Mouse (Mus musculus) gonadal fat pad, adult 2 months (tissue): ENCODE measurements at regions not wholly inside any gene's neighbourhood (a gene's known extent, or its start where the extent isn't known, plus 50 kb on each side); places are given as distances from the start of the nearest gene placed in this dataset.

Source experiments
- DNase-seq: peaks from one replicate; pipeline ENCODE4 v3.0.0-alpha.2; 2012; ENCODE audit warnings: low read depth

- DNase-seq: no peak
These were observed 264.8 kb upstream of the Sdk2 start for GRCm38 (mm10) chr11:114331579-114332150.

GRCm38 (mm10) chr11:114330316-114330715 lies 263.5 kb upstream of the Sdk2 start:
- DNase-seq: no peak

DNA sequence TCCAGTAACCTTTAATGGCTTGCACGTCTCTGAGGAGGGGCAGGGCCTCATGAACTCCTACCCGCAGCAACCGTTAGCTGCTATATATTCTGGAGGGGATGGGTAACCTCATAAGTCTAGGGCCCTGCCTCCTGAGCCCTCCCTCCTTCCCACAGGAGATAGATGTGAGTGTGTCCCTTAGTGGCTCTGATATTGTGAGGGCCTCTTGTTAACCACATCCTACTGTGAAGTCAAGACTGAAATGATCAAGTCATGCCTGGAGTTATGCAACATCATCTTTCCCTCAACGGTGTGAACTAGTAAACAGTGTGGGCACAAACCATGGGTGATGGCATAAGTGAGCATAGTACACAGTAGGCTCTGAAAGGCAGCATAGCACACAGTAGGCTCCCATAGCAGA lies 255.8 kb upstream of the Sdk2 start:
- no peak for DNase-seq

- DNase-seq: no peak
These were observed 255.1 kb upstream of the Sdk2 start for GRCm38 (mm10) chr11:114321974-114322373.

DNA sequence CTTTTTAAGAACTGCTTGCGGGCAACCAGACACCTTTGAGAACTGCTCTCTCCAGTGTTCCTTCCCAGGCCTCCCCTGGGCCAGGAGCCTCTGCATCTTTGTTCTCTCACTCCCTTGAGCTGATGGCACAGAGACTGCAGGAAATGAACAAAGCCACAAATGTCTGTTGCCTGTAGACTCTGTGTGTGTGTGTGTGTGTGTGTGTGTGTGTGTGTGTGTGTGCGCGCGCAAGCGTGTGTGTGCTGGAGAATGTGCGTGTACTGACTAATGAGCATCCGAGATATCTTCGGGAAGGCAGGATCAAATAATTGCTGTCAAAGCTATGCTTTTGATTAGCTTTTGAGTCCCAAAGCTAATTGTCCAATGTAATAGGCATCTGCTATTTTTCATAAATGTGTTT lies 254.7 kb upstream of the Sdk2 start:
- no peak for DNase-seq

GRCm38 (mm10) chr11:114315274-114315673 lies 248.4 kb upstream of the Sdk2 start:
- DNase-seq: no peak

- DNase-seq: no peak
These were observed 246.8 kb upstream of the Sdk2 start for GRCm38 (mm10) chr11:114313652-114314051.

DNA sequence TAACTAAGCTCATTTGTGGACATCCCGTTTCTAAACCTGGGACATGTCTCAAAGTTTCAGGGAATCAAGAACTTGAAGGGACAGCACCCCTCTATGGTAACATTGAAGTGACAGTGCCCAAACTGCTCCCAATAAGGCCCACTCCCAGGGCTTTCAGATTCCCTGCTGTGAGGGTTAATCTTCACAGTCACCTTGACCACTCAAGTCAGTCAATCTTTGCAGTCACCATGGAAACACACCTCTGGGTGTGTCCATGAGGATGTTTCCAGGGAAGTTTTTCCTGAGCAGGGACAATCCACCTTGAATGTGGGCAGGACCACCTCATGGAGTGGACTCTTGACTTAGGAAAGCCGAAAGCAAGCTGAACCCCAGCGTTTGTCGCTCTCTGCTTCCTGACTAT lies 244.8 kb upstream of the Sdk2 start:
- DNase-seq: no peak

DNA sequence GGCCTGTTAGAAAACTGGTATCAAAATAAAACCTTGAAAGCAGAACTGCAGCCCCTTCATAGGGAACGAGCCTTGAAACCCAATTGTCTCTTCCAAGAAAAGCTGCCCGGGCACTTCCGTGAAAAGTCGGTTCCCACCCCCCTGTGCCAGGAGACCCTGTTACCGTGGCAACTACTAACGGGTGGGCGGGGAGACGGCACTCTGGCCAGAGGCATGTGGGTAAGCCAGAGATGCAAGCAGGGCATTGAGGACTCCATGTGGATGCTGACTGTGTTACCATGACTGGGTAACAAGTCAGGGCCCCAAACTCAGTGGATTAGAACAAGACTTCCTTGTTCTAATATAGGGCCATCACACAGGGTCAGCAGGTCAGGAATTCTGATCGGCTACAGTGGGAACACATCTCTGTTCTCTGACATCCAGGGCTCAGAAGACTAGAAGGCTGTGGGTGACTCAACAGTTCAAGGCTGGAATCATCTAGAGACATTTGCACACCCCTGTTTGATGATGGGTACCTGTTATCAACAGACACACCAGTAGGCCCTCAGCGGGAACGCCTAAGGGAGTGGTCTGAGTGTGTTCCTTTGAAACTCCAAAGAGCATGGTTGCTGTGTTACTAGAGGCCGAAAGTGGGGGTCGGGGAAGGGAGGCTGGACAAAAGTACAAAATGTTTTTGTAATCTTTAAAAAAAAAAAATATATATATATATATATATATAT lies 236.9 kb upstream of the Sdk2 start:
- DNase-seq: no peak

GRCm38 (mm10) chr11:114300611-114301319 lies 233.9 kb upstream of the Sdk2 start:
- no peak for DNase-seq

DNA sequence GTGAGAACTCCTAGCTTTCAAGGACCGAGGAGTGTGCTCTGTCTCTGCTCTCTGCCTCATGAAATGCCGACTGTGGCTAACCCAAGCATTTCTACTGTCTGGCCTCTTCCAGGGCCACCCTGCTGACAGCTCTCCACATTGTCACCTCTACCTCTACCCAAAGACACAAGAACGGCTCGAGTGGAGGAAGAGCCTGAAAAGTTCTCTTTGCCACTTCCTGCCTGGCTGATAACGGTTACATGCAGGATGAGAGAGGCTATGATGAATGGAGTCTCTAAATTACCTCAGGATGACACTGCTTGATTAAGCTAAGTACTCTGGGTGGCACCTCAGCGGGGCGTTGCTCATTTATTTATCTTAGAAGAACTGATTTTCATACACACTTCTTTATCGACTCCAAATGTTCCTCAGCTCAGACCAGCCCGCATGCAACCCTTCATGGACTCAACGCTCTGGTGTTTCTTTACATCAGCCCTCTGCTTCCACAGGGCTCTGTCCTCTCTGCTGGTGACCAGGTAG lies 230.0 kb upstream of the Sdk2 start:
- DNase-seq: no peak

DNA sequence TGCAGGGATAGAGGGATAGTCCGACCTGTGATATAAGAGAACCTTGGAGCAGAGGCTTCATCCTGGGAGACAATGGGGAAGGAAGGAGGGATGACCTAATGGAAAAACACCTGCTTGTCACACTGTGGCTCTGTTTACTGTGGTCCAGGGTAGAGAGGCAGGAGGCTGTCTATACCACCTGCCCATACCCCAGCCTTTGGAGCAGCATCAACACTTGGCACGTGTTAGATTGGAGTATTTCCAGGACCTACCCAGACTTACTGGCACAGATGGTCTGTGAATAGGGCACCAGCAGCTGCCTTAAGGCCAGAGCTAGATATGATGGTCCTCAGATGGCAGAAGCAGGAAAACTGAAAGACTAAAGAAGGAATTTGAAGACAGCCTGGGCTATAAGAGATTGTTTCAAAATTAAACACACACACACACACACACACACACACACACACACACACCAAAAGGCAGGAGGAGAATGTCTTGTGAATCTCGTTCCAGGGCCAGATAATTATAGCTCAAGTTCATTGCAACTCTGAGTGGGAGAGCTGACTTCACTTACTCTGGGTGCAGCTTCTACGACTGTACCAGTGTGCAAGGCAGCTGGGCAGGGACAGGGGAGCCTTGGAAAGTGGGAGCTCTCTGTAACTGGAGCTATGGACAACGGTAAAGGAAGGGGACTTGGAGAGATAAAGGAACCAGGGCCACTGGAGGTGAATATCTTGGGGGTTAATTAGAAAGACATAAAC lies 227.8 kb upstream of the Sdk2 start:
- DNase-seq: no peak

DNA sequence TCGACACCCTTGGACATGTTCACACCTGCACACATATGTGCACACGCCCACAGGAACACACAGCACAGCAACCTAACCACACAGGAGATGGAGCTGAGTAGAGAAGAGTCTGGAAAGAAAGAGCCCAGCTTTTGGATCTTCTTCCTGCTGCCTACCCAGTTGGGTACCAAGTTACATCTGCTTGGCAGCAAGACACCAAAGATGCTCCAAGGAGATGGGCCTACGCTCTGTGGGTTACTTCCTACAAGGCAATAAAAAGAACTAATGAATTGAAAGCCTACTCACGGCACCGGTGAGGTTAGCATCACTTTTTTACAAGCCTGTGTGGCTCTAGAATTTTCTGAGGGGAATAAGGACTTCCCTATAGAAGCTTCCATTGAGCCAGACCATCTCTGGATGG lies 224.4 kb upstream of the Sdk2 start:
- no peak for DNase-seq

DNA sequence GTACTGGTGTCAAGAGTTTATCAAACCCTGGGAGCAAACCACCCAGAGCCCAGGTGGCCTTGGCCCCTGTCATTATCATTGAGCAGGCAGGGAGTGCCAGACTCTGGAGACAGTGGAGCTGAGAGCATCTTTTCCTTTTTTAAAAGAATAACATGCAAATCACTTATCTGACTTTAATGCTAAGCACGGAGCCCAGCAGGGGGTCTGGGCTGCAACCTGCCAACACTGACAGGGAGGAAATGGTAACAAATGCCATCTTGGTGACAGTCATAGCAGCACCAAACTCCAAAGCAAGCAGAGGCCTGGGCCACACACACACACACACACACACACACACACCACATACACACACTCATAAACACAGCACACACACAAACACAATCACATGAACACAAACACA lies 223.1 kb upstream of the Sdk2 start:
- DNase-seq: no peak

- DNase-seq: no peak
These were observed 218.2 kb upstream of the Sdk2 start for GRCm38 (mm10) chr11:114284820-114285666.

DNA sequence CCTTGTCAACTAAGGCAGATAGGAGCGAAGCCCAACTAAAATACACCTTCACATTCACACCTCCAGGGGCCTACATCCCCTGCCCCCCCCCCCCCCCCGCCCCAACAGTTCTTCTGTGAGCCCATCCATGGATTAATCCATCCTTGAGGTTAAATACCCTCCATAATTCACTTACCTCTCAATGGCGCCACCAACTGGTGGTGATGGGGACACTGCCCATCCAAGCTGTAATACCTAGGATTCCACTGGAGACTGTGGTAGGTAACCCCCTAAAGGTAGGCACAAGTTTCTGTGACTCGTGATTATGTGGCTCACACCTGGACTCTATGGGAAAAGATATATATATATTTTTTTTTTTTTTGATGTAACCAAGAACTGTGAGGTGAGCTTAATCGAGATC lies 216.4 kb upstream of the Sdk2 start:
- DNase-seq: no peak

- no peak for DNase-seq
These were observed 215.7 kb upstream of the Sdk2 start for GRCm38 (mm10) chr11:114282566-114282965.

- no peak for DNase-seq
These were observed 215.0 kb upstream of the Sdk2 start for GRCm38 (mm10) chr11:114281846-114282245.

DNA sequence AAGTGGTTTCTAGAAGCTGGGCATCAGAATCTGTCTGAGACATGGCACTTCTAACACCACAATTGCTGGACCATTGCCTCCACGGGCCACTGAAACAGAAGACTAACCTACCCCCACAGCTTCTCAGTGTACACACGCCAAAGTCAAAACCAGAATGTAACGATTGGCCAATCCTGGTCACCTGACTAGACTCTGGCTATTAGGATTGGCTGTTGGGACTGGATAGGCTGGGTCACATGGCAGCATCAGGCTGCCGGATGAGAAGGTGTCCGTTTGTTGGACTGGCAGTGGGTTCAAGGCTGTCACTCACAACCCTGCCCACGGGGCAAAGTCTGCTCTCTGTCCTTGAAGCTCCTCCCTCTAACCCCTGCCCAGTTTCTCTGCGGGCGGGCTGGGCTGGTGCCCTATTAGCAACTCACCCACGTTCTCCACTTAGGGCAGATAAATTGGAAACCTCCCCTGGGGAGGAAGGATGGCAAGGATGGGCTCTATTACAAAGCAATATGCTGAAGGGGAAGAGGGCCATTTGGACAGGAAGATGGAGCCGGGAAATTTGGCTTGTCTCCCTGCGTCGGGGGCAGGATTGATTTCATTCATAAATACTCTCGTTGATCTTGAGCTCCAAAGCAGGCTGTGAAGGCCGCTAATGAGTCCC lies 214.3 kb upstream of the Sdk2 start:
- DNase-seq: no peak

DNA sequence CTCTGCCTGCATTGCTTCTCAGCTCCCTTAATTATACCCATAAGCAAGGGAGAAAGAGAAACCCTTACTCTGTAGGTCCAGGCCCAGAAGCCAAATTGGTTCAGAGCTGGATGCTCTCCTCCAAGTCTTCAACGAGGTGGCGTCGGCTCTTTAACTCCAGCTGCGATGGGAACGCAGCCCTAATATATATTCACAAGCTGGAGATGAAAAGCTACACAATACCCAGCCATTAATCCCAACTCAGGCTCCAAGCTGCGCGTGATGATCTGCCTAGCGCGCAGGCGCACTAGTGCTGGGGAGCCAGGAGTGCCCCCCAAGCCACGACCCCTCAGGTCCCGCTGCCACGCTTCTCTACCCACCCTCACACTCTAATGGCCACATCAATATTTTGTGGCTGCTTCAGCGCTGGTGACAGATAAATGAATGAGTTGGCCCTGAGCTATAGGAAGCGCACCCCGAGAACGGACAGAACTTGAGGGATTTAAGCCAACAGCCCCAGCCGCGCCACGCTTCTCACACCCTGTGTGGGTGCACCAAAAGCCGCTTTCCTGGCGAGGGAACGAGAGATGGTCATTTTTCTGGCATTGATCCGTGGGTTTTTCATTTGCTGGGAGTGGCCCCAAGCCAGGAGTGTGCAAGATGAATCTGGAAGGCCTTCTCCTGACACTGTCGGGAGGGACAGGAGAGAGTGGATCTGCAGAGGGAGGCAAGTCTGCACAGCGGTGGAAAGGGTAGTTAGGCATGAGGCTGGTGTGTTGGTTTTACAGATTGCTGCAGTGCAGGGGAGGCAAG lies 210.9 kb upstream of the Sdk2 start:
- DNase-seq: no peak
